In the genomic region with DNA sequence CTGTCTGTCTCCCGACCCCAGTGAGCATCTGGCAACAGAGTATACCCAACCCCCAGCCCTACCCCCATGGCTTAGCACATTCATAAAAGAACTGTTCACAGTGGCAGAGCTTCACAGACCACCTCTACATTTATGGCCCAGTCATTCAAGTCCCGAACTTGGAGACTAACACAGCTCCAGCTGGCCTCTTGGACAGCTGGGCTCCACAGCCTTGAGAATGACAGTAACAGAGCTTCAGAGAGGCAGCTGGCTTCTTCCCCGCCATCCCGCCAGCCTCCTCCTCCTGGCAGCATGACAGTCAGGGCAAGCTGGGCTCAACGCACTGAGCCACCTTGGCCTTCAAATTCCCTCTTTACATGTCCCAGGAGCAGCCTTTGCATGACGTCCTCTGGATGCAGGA, we compare ENCODE assay signal across 11 mouse cellular contexts. TPM values are rescaled to one million over a fixed set of nuclear protein-coding genes. Genes with fewer than 3 reads are reported as not detected.
DNase-seq lines count a peak whose midpoint lies in the region; ATAC-seq lines count a peak whose summit lies in the region.
"Had no signal": no experiment of that assay in that cellular context is flagged by ENCODE, and none has a peak within 500 bp of the region (broad histone marks: within the 10 kb centered on the region; RNA-seq: fewer than 3 reads in every experiment).

No protein-coding gene starts in this region.

- peak; percentile 15; the same call in 1 of the 2 replicates for ATAC-seq in megakaryocyte progenitor cell, adult 5-6 weeks (replicated peaks; ENCODE audit: poor library complexity)
- ATAC-seq: forebrain, embryonic 15.5 days had no signal

- peak; percentile 35 for DNase-seq in adrenal gland, adult 2 months
- no peak for DNase-seq in adrenal gland, adult 8-10 months
- DNase-seq in heart, adult 11 months: peak; percentile 89
- DNase-seq in heart, postnatal 4 days: no peak
- peak; percentile 35 for DNase-seq in retina, postnatal 1 day
- no peak for DNase-seq in retina, embryonic 14.5 days (ENCODE audit: low spot score)
- no peak for DNase-seq in urinary bladder, postnatal 4 days (ENCODE audit: low spot score in 2 of 2)
- DNase-seq: kidney, adult 18-20 months; thymus, adult 18-20 months had no signal

RNA-seq across cellular contexts. Expression of gene Kif3a, which starts 20.9 kb away (rescaled TPM):
- 10 to 100 TPM; 23.0 to 29.8 TPM for total RNA-seq in adrenal gland, adult 2 months (2021)
- 3.1 and 3.6 TPM in 2 replicates for polyA plus RNA-seq in adrenal gland, adult 2 months (2012; rRNA removed)
- 10 to 100 TPM; 28.4 to 36.3 (median 31.1) TPM for total RNA-seq in adrenal gland, adult 8-10 months (2022)
- 10 to 100 TPM; 14.1 to 14.4 TPM for total RNA-seq in heart, postnatal 4 days (2021)
- 3.9 TPM in 2 replicates for total RNA-seq in megakaryocyte progenitor cell, adult 5-6 weeks (2015)
- 6.2 and 9.1 TPM in 2 replicates for total RNA-seq in megakaryocyte progenitor cell, adult 5-6 weeks (2017)

RNA-seq across cellular contexts. Expression of gene Sept8, which starts 27.2 kb away (rescaled TPM):
- total RNA-seq in adrenal gland, adult 2 months (2021): 10 to 100 TPM; 38.1 to 43.7 TPM
- 32.7 and 46.9 TPM in 2 replicates for polyA plus RNA-seq in adrenal gland, adult 2 months (2012; rRNA removed)
- total RNA-seq in adrenal gland, adult 8-10 months (2022): 10 to 100 TPM; 37.0 to 51.7 (median 42.1) TPM
- 10 to 100 TPM; 62.9 to 65.0 TPM for total RNA-seq in heart, postnatal 4 days (2021)
- 15.5 and 27.3 TPM in 2 replicates for total RNA-seq in megakaryocyte progenitor cell, adult 5-6 weeks (2015)
- 11.0 and 24.6 TPM in 2 replicates for total RNA-seq in megakaryocyte progenitor cell, adult 5-6 weeks (2017)

Comparison
In these comparisons a context has a peak if more than half of its experiments do, and no peak if none do; other contexts are left out.
1. DNase-seq: peak in adrenal gland, adult 2 months (single experiment), heart, adult 11 months (single experiment) and retina, postnatal 1 day (single experiment); none in adrenal gland, adult 8-10 months (single experiment), heart, postnatal 4 days (single experiment), retina, embryonic 14.5 days (single experiment) and urinary bladder, postnatal 4 days (0 of 2).